Mouse (Mus musculus): ENCODE data around the gene Igfbp3. TPM values are rescaled to one million over a fixed set of nuclear protein-coding genes. Genes with fewer than 3 reads are reported as not detected.

Igfbp3 gene
- polyA plus RNA-seq, 2 experiments from 2014 or later: not detected

GRCm38 (mm10) chr11:7210343-7210742 is 3.4 kb downstream of the Igfbp3 start:
- ATAC-seq: no peak

GRCm38 (mm10) chr11:7203846-7204245 is 9.9 kb downstream of the Igfbp3 start:
- ATAC-seq: no peak

GRCm38 (mm10) chr11:7202206-7202605 is 11.5 kb downstream of the Igfbp3 start:
- ATAC-seq: no peak

- ATAC-seq: no peak
These were observed 13.3 kb downstream of the Igfbp3 start for GRCm38 (mm10) chr11:7200393-7200783.

GRCm38 (mm10) chr11:7199736-7200392 is 13.9 kb downstream of the Igfbp3 start:
- ATAC-seq: no peak

- ATAC-seq: no peak
These were observed 15.1 kb downstream of the Igfbp3 start for GRCm38 (mm10) chr11:7198481-7199256.

GRCm38 (mm10) chr11:7198006-7198405 is 15.7 kb downstream of the Igfbp3 start:
- no peak for ATAC-seq

- ATAC-seq: no peak
These were observed 16.2 kb downstream of the Igfbp3 start, which contains the start of gene Igfbp1 for GRCm38 (mm10) chr11:7197491-7197941. Gene Igfbp1, plus strand, starts transcription at chr11:7197782.

GRCm38 (mm10) chr11:7195312-7195685 is 18.4 kb downstream of the Igfbp3 start:
- ATAC-seq: no peak

GRCm38 (mm10) chr11:7194432-7195311 is 19.1 kb downstream of the Igfbp3 start:
- no peak for ATAC-seq

- no peak for ATAC-seq
These were observed 20.6 kb downstream of the Igfbp3 start for GRCm38 (mm10) chr11:7193134-7193533.

- ATAC-seq: no peak
These were observed 21.0 kb downstream of the Igfbp3 start for GRCm38 (mm10) chr11:7192710-7193109.

GRCm38 (mm10) chr11:7188469-7188868 is 25.3 kb downstream of the Igfbp3 start, which contains the start of gene Gm11985:
Gene Gm11985, minus strand, starts transcription at chr11:7188569.
- ATAC-seq: no peak

GRCm38 (mm10) chr11:7187472-7187871 is 26.3 kb downstream of the Igfbp3 start:
- ATAC-seq: no peak

- ATAC-seq: no peak
These were observed 29.3 kb downstream of the Igfbp3 start for GRCm38 (mm10) chr11:7184420-7184819.

GRCm38 (mm10) chr11:7182409-7183042 is 31.2 kb downstream of the Igfbp3 start:
- no peak for ATAC-seq

GRCm38 (mm10) chr11:7179276-7179675 is 34.4 kb downstream of the Igfbp3 start:
- no peak for ATAC-seq

GRCm38 (mm10) chr11:7178724-7179123 is 35.0 kb downstream of the Igfbp3 start:
- ATAC-seq: no peak

GRCm38 (mm10) chr11:7173664-7174063 is 40.1 kb downstream of the Igfbp3 start:
- ATAC-seq: no peak

GRCm38 (mm10) chr11:7169645-7170044 is 44.1 kb downstream of the Igfbp3 start:
- ATAC-seq: no peak

GRCm38 (mm10) chr11:7164416-7164815 is 49.3 kb downstream of the Igfbp3 start:
- no peak for ATAC-seq

- peak; percentile 79 for ATAC-seq
These were observed 52.1 kb downstream of the Igfbp3 start for GRCm38 (mm10) chr11:7161502-7162174.

Measured in CD4-positive, CD25-positive, alpha-beta regulatory T cell, adult 4 months (primary cell).